Mouse (Mus musculus): ENCODE measurements at regions not wholly inside any gene's neighbourhood (a gene's known extent, or its start where the extent isn't known, plus 50 kb on each side); places are given as distances from the start of the nearest gene placed in this dataset.

GRCm38 (mm10) chr3:37968654-37969053 is 244.4 kb upstream of the Gm5148 start:
- H3K4me3 ChIP-seq (ENCODE audit: control insufficient read depth in 1 of 2, insufficient read depth in 1 of 2, low read depth in 2 of 2, low read length in 2 of 2): no peak overlapping the region
- no peaks in the 10 kb centered on the region for H3K36me3 ChIP-seq (ENCODE audit: control insufficient read depth in 1 of 2, insufficient read depth in 2 of 2, low read length in 2 of 2)
- no peak overlapping the region for H3K9ac ChIP-seq (ENCODE audit: control insufficient read depth, low read depth, low read length, poor library complexity, severe bottlenecking)
- H3K27me3 ChIP-seq (ENCODE audit: control insufficient read depth in 1 of 2, insufficient read depth in 2 of 2, low read length in 2 of 2): peaks cover 0 to 2% of the 10 kb centered on the region in 2 experiments; a peak in 1 of 4 replicates
- no peaks in the 10 kb centered on the region for H3K79me2 ChIP-seq (ENCODE audit: control insufficient read depth, insufficient read depth, low read length, poor library complexity)
- H3K27ac ChIP-seq (ENCODE audit: control insufficient read depth, low read depth, low read length): no peak overlapping the region
- H3K4me1 ChIP-seq (ENCODE audit: control insufficient read depth in 1 of 2, insufficient read depth in 2 of 2, low read length in 2 of 2): no peaks in the 10 kb centered on the region
- DNase-seq (ENCODE audit: low read depth, low spot score): no peak
- TF ChIP-seq TBP (IDR thresholded peaks at IDR 0.05; ENCODE audit: low read depth, low read length) (no peak), POLR2AphosphoS2 (IDR thresholded peaks at IDR 0.05; ENCODE audit: low read length) (no peak), ZC3H11A (IDR thresholded peaks at IDR 0.05; ENCODE audit: low read depth, low read length) (no peak)
- H3K9me3 ChIP-seq (replicated peaks; ENCODE audit: insufficient read depth, low read length): no peaks in the 10 kb centered on the region

- TF ChIP-seq KAT2A (conservative IDR thresholded peaks at IDR 0.05; ENCODE audit: low read depth, low read length) (no peak), ZNF384 (IDR thresholded peaks at IDR 0.05; ENCODE audit: low read depth, low read length) (no peak), USF1 (IDR thresholded peaks at IDR 0.05; ENCODE audit: low read depth, low read length) (no peak), TBP (IDR thresholded peaks at IDR 0.05; ENCODE audit: low read depth, low read length) (no peak), E2F4 (IDR thresholded peaks at IDR 0.05; ENCODE audit: borderline replicate concordance, low read depth, low read length) (no peak), MYB (IDR thresholded peaks at IDR 0.05; ENCODE audit: low read depth, low read length) (no peak), ZKSCAN1 (IDR thresholded peaks at IDR 0.05; ENCODE audit: low read depth, low read length) (no peak), SMC3 (IDR thresholded peaks at IDR 0.05; ENCODE audit: low read depth, low read length) (no peak), EP300 (IDR thresholded peaks at IDR 0.05; ENCODE audit: low read depth in 1 of 2, low read length in 2 of 2) (no peak), POLR2AphosphoS2 (IDR thresholded peaks at IDR 0.05; ENCODE audit: low read length) (no peak), HCFC1 (IDR thresholded peaks at IDR 0.05; ENCODE audit: low read depth, low read length) (no peak), JUND (IDR thresholded peaks at IDR 0.05; ENCODE audit: low read depth, low read length) (no peak), NELFE (IDR thresholded peaks at IDR 0.05; ENCODE audit: low read depth, low read length) (no peak), MAFK (IDR thresholded peaks at IDR 0.05; ENCODE audit: borderline replicate concordance, low read depth, low read length) (no peak), RCOR1 (IDR thresholded peaks at IDR 0.05; ENCODE audit: low read depth, low read length) (no peak), CHD2 (IDR thresholded peaks at IDR 0.05; ENCODE audit: low read length) (no peak), POLR2A (IDR thresholded peaks at IDR 0.05; ENCODE audit: control insufficient read depth in 1 of 2, insufficient read depth in 1 of 2, low read depth in 1 of 2, low read length in 2 of 2, poor library complexity in 1 of 2) (no peak), POLR2AphosphoS5 (IDR thresholded peaks at IDR 0.05; ENCODE audit: borderline replicate concordance, low read depth, low read length) (no peak), ZMIZ1 (IDR thresholded peaks at IDR 0.05; ENCODE audit: low read depth, low read length) (no peak)
- no peaks in the 10 kb centered on the region for H3K4me1 ChIP-seq (ENCODE audit: control insufficient read depth in 1 of 2, insufficient read depth in 2 of 2, low read length in 2 of 2)
Measured at GRCm38 (mm10) chr3:37965221-37965620, 240.9 kb upstream of the Gm5148 start.

More at GRCm38 (mm10) chr3:37965221-37965620, 240.9 kb upstream of the Gm5148 start:
- Histone ChIP-seq H3K9me3 (replicated peaks; ENCODE audit: insufficient read depth, low read length) (no peaks in the 10 kb centered on the region), H3K27me3 (ENCODE audit: control insufficient read depth in 1 of 2, insufficient read depth in 2 of 2, low read length in 2 of 2) (no peaks in the 10 kb centered on the region; a peak in 1 of 4 replicates), H3K79me2 (ENCODE audit: control insufficient read depth, insufficient read depth, low read length, poor library complexity) (no peaks in the 10 kb centered on the region), H3K4me3 (ENCODE audit: control insufficient read depth in 1 of 2, insufficient read depth in 1 of 2, low read depth in 2 of 2, low read length in 2 of 2) (no peak overlapping the region), H3K27ac (ENCODE audit: control insufficient read depth, low read depth, low read length) (no peak overlapping the region), H3K36me3 (ENCODE audit: control insufficient read depth in 1 of 2, insufficient read depth in 2 of 2, low read length in 2 of 2) (no peaks in the 10 kb centered on the region), H3K9ac (ENCODE audit: control insufficient read depth, low read depth, low read length, poor library complexity, severe bottlenecking) (no peak overlapping the region)
- no peak for DNase-seq (ENCODE audit: low read depth, low spot score)
